Mouse (Mus musculus) kidney, adult 2 months (tissue): ENCODE measurements around the gene Tubgcp3.

Experiments
- CTCF ChIP-seq: fragments of 200-500 bp; conservative IDR thresholded peaks from 2 replicates; pipeline ENCODE4 v1.5.1; 2011; ENCODE audit warnings: low read depth, mild to moderate bottlenecking, control low read depth, low read length, moderate library complexity, mixed read lengths; ENCODE audit not compliant: insufficient read depth, insufficient read length
- POLR2A ChIP-seq: fragments of 200-500 bp; IDR thresholded peaks from one replicate; pipeline ENCODE4 v1.6.1; 2011; ENCODE audit warnings: low read depth, low read length, control low read depth

DNA sequence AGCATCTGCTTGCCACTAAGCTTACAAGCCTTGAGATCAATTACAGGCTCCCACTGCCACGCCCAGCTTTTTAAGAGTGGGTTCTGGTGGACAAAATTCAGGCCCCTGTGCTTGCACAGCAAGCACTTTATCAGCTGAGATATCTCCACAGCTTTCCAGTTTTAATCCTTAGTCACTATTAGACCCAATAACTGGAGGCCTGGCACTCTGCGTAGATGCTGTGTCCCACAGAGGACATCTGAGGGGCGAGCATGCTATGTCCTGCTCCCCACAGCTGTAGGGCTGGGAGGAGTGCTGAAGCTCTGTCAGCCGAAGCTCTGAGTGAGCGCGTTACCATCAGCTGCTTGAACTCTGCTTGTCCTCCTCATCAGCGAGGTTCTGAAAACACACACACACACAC lies 105.5 kb downstream of the Tubgcp3 start:
- TF ChIP-seq CTCF (no peak), POLR2A (no peak)
